Mouse (Mus musculus): ENCODE measurements around the gene Gpr183.

Gpr183 gene

GRCm38 (mm10) chr14:121955176-121955795, 9.7 kb downstream of the Gpr183 start:
- DNase-seq, result no peak

- DNase-seq, result no peak
Observed at GRCm38 (mm10) chr14:121954608-121955007, 10.4 kb downstream of the Gpr183 start.

- no peak for DNase-seq
Observed at GRCm38 (mm10) chr14:121954129-121954528, 10.9 kb downstream of the Gpr183 start.

- no peak for DNase-seq
Observed at GRCm38 (mm10) chr14:121952046-121952400, 13.0 kb downstream of the Gpr183 start.

GRCm38 (mm10) chr14:121951399-121952045, 13.5 kb downstream of the Gpr183 start:
- DNase-seq, result no peak

- DNase-seq, result no peak
Observed at GRCm38 (mm10) chr14:121949897-121950296, 15.1 kb downstream of the Gpr183 start.

- no peak for DNase-seq
Observed at GRCm38 (mm10) chr14:121949436-121949835, 15.6 kb downstream of the Gpr183 start.

GRCm38 (mm10) chr14:121947966-121948365, 17.0 kb downstream of the Gpr183 start:
- no peak for DNase-seq

GRCm38 (mm10) chr14:121947201-121947760, 17.7 kb downstream of the Gpr183 start:
- DNase-seq, result no peak

GRCm38 (mm10) chr14:121946728-121947127, 18.3 kb downstream of the Gpr183 start:
- DNase-seq, result no peak

- DNase-seq, result peak; percentile 34
Observed at GRCm38 (mm10) chr14:121946131-121946530, 18.9 kb downstream of the Gpr183 start.

- no peak for DNase-seq
Observed at GRCm38 (mm10) chr14:121939582-121939981, 25.4 kb downstream of the Gpr183 start.

- DNase-seq, result no peak
Observed at GRCm38 (mm10) chr14:121938256-121939191, 26.5 kb downstream of the Gpr183 start.

GRCm38 (mm10) chr14:121937601-121938255, 27.3 kb downstream of the Gpr183 start:
- DNase-seq, result no peak

GRCm38 (mm10) chr14:121936856-121937255, 28.1 kb downstream of the Gpr183 start:
- no peak for DNase-seq

- DNase-seq, result no peak
Observed at GRCm38 (mm10) chr14:121936356-121936755, 28.6 kb downstream of the Gpr183 start.

- DNase-seq, result no peak
Observed at GRCm38 (mm10) chr14:121934597-121934946, 30.4 kb downstream of the Gpr183 start.

GRCm38 (mm10) chr14:121933906-121934596, 30.9 kb downstream of the Gpr183 start:
- DNase-seq, result no peak

- no peak for DNase-seq
Observed at GRCm38 (mm10) chr14:121932180-121932579, 32.8 kb downstream of the Gpr183 start.

GRCm38 (mm10) chr14:121931594-121931993, 33.4 kb downstream of the Gpr183 start:
- no peak for DNase-seq

GRCm38 (mm10) chr14:121930731-121931383, 34.1 kb downstream of the Gpr183 start:
- no peak for DNase-seq

All from kidney, postnatal 14 days (tissue).